Mouse (Mus musculus): ENCODE results near the gene Mrpl51. TPM values are rescaled to one million over a fixed set of nuclear protein-coding genes. Genes with fewer than 3 reads are reported as not detected.
A peak's percentile ranks its signal among the peaks of the same experiment; 100 is the strongest.

Mrpl51 gene
- polyA plus RNA-seq, 1 experiment from 2014 or later: 202 TPM

DNA sequence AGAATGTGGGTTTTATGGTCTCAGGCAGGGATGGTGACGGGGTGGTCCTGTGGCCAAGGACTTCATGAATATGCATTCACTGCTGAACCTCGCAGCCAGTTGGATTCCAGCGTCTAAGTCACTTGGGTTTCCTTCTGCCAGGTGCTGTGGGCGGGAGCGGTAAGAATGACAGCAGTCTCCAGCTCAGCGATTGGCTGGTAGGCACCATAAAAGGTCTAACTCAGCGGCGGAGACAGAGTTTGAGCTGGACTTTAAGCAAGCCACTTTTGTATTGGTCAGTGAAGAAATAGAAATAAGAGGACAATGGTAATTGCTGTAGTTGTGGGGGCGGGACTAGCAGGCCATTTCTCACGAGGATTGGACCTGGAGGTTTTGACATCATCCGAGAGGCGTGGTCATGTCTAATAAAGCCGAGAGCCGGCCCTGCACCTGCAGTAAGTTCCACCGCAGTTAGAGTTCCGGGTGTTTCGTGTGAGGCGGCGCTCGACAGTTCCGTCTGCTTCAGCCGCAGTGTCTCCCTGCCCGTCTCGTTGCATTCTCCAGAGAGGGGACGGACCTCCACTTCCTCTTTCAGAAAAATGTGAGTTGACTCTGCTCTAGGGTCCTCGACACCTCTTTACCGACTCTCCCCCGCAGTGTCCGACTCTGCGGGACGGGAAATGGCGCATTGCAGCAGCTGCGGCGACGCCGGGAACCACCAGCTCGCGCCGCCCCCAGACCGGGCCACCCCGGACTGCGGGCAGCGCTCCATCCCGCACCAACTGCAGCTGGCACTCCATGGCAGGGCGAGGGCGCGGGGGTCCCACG lies 23.8 kb downstream of the Mrpl51 start, which contains the start of gene Vamp1:
Gene Vamp1, plus strand, starts transcription at position 404 of the 807 bp plus-strand sequence.
- no peaks in the 10 kb centered on the region for H3K36me3 ChIP-seq (ENCODE audit: control insufficient read depth, insufficient read depth, low read length)
- peak; percentile 96 for ATAC-seq (ENCODE audit: insufficient number of reproducible peaks, insufficient read depth, low FRiP score, low read depth)
- peak within 1 kb of the TSS; percentile 72; the same call in 1 of the 2 replicates for H3K27ac ChIP-seq (ENCODE audit: low read length)
- H3K9me3 ChIP-seq (ENCODE audit: control insufficient read depth, low read depth, low read length): no peaks in the 10 kb centered on the region
- peak within 1 kb of the TSS; percentile 72 for H3K4me3 ChIP-seq (ENCODE audit: low read depth, low read length)
- under 1% methylated on average over 48 of the region's 48 CpGs for WGBS
- H3K27me3 ChIP-seq (ENCODE audit: control insufficient read depth, insufficient read depth, low read length): no peaks in the 10 kb centered on the region
- H3K4me2 ChIP-seq (replicated peaks; ENCODE audit: low read depth, low read length): peak within 1 kb of the TSS; percentile 96
- peaks cover 3% of the 10 kb centered on the region; the same call in 1 of the 2 replicates for H3K4me1 ChIP-seq (ENCODE audit: control insufficient read depth, insufficient read depth, low read length)
- H3K9ac ChIP-seq (replicated peaks; ENCODE audit: low read depth, low read length): peak within 1 kb of the TSS; percentile 71

- no peak for ATAC-seq (ENCODE audit: insufficient number of reproducible peaks, insufficient read depth, low FRiP score, low read depth)
- H3K27me3 ChIP-seq (ENCODE audit: control insufficient read depth, insufficient read depth, low read length): no peaks in the 10 kb centered on the region
- WGBS: 90% methylated on average over 2 of the region's 2 CpGs
- H3K4me2 ChIP-seq (replicated peaks; ENCODE audit: low read depth, low read length): no peak overlapping the region
- no peaks in the 10 kb centered on the region for H3K36me3 ChIP-seq (ENCODE audit: control insufficient read depth, insufficient read depth, low read length)
- H3K9ac ChIP-seq (replicated peaks; ENCODE audit: low read depth, low read length): no peak overlapping the region
- H3K27ac ChIP-seq (ENCODE audit: low read length): no peak overlapping the region
- no peaks in the 10 kb centered on the region for H3K9me3 ChIP-seq (ENCODE audit: control insufficient read depth, low read depth, low read length)
- H3K4me1 ChIP-seq (ENCODE audit: control insufficient read depth, insufficient read depth, low read length): peaks cover 3% of the 10 kb centered on the region; the same call in 1 of the 2 replicates
- H3K4me3 ChIP-seq (ENCODE audit: low read depth, low read length): no peak overlapping the region
Measured at GRCm38 (mm10) chr6:125216898-125217297, 25.3 kb downstream of the Mrpl51 start.

- ATAC-seq (ENCODE audit: insufficient number of reproducible peaks, insufficient read depth, low FRiP score, low read depth): no peak
- Histone ChIP-seq H3K4me3 (ENCODE audit: low read depth, low read length) (no peak overlapping the region), H3K4me2 (replicated peaks; ENCODE audit: low read depth, low read length) (no peak overlapping the region), H3K27me3 (ENCODE audit: control insufficient read depth, insufficient read depth, low read length) (no peaks in the 10 kb centered on the region), H3K36me3 (ENCODE audit: control insufficient read depth, insufficient read depth, low read length) (no peaks in the 10 kb centered on the region), H3K27ac (ENCODE audit: low read length) (no peak overlapping the region), H3K4me1 (ENCODE audit: control insufficient read depth, insufficient read depth, low read length) (peaks cover 3% of the 10 kb centered on the region; the same call in 1 of the 2 replicates), H3K9ac (replicated peaks; ENCODE audit: low read depth, low read length) (no peak overlapping the region), H3K9me3 (ENCODE audit: control insufficient read depth, low read depth, low read length) (no peaks in the 10 kb centered on the region)
- 85% methylated on average over 11 of the region's 11 CpGs for WGBS
Measured at GRCm38 (mm10) chr6:125217899-125218298, 26.3 kb downstream of the Mrpl51 start.

DNA sequence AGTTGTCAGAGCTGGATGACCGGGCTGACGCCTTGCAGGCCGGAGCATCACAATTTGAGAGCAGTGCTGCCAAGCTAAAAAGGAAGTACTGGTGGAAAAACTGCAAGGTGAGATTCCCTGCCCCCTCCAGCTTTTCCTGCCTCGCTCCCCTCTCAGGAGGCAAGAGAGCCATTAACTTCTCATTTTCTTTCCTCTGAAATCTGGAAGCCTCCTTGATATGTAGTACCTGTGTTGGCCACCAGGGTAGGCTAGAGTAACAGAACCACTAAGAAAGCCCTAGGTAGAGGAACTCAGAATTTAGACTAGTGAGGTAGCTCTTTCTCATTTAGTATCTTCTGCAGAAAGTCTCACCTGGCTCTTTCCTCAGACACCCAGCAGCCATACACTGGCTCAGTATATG lies 27.4 kb downstream of the Mrpl51 start:
- WGBS: 66% methylated on average over 4 of the region's 4 CpGs

DNA sequence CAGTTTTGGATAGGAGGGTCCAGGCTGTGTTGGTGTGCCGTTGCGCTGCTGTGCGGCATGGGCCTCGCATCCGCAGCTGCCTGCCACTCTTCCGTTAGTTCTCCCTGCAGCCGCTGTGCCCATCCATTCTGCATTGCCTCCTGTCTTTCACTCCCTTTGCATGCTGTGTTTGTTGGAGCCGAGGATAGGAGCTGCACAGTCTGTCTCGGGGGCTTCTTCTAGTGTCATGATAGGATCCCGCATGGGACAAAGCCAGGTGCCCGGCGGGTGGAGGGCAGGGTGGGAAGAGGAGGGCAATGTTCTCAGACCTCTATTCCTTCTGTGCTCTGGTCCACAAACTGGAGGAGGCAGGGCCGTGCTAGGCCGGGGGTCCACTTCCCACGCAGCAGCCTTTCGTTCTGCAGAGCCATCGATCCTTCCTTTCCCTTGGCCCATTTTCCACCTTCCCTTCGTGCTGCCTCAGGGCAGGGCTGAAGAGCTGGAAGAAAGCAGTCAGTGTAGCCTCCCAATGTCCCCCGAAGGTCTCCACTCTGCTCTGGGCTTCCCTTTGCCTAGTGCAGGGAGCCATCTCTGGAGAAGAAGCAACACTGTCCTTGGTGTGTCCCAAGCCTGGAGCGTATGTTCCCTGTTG lies 29.6 kb downstream of the Mrpl51 start:
- H3K27ac ChIP-seq (ENCODE audit: low read length): no peak overlapping the region
- ATAC-seq (ENCODE audit: insufficient number of reproducible peaks, insufficient read depth, low FRiP score, low read depth): no peak
- no peaks in the 10 kb centered on the region; the same call in 1 of the 2 replicates for H3K4me1 ChIP-seq (ENCODE audit: control insufficient read depth, insufficient read depth, low read length)
- H3K9ac ChIP-seq (replicated peaks; ENCODE audit: low read depth, low read length): no peak overlapping the region
- H3K9me3 ChIP-seq (ENCODE audit: control insufficient read depth, low read depth, low read length): no peaks in the 10 kb centered on the region
- no peaks in the 10 kb centered on the region; the same call in 1 of the 2 replicates for H3K36me3 ChIP-seq (ENCODE audit: control insufficient read depth, insufficient read depth, low read length)
- no peak overlapping the region for H3K4me2 ChIP-seq (replicated peaks; ENCODE audit: low read depth, low read length)
- no peaks in the 10 kb centered on the region for H3K27me3 ChIP-seq (ENCODE audit: control insufficient read depth, insufficient read depth, low read length)
- WGBS: 92% methylated on average over 20 of the region's 20 CpGs
- no peak overlapping the region for H3K4me3 ChIP-seq (ENCODE audit: low read depth, low read length)

More for the DNA sequence above, 27.4 kb downstream of the Mrpl51 start:
- H3K9ac ChIP-seq (replicated peaks; ENCODE audit: low read depth, low read length): no peak overlapping the region
- no peak overlapping the region for H3K4me2 ChIP-seq (replicated peaks; ENCODE audit: low read depth, low read length)
- no peak overlapping the region for H3K4me3 ChIP-seq (ENCODE audit: low read depth, low read length)
- peaks cover 3% of the 10 kb centered on the region; the same call in 1 of the 2 replicates for H3K4me1 ChIP-seq (ENCODE audit: control insufficient read depth, insufficient read depth, low read length)
- H3K9me3 ChIP-seq (ENCODE audit: control insufficient read depth, low read depth, low read length): no peaks in the 10 kb centered on the region
- no peak overlapping the region for H3K27ac ChIP-seq (ENCODE audit: low read length)
- H3K27me3 ChIP-seq (ENCODE audit: control insufficient read depth, insufficient read depth, low read length): no peaks in the 10 kb centered on the region
- H3K36me3 ChIP-seq (ENCODE audit: control insufficient read depth, insufficient read depth, low read length): no peaks in the 10 kb centered on the region
- ATAC-seq (ENCODE audit: insufficient number of reproducible peaks, insufficient read depth, low FRiP score, low read depth): no peak

DNA sequence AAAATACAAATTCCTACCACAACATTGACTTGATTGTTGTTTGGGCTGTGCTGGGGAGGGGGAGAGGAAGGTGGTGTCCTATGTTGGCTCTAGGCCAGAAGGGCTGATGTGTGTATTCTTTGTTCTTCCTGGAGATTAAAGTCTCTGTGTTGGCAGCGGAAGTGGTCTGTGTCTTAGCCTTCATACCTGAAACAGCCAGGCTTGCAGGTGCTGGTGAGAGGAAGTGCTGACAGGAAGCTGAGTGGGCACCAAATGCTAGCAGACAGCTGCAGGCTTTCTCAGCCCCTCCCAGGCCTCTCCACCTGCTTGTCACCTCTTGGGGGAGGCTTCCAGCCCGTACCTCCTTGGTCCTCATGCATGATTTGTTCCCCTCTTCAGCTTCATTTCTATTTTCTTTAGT lies 30.5 kb downstream of the Mrpl51 start:
- Histone ChIP-seq H3K4me2 (replicated peaks; ENCODE audit: low read depth, low read length) (no peak overlapping the region), H3K27ac (ENCODE audit: low read length) (no peak overlapping the region), H3K9me3 (ENCODE audit: control insufficient read depth, low read depth, low read length) (no peaks in the 10 kb centered on the region), H3K9ac (replicated peaks; ENCODE audit: low read depth, low read length) (no peak overlapping the region), H3K27me3 (ENCODE audit: control insufficient read depth, insufficient read depth, low read length) (no peaks in the 10 kb centered on the region), H3K4me1 (ENCODE audit: control insufficient read depth, insufficient read depth, low read length) (no peaks in the 10 kb centered on the region), H3K36me3 (ENCODE audit: control insufficient read depth, insufficient read depth, low read length) (no peaks in the 10 kb centered on the region; the same call in 1 of the 2 replicates), H3K4me3 (ENCODE audit: low read depth, low read length) (no peak overlapping the region)
- no peak for ATAC-seq (ENCODE audit: insufficient number of reproducible peaks, insufficient read depth, low FRiP score, low read depth)
- WGBS: 41% methylated on average over 2 of the region's 2 CpGs

GRCm38 (mm10) chr6:125222577-125222976 lies 31.0 kb downstream of the Mrpl51 start:
- no peaks in the 10 kb centered on the region for H3K27me3 ChIP-seq (ENCODE audit: control insufficient read depth, insufficient read depth, low read length)
- H3K36me3 ChIP-seq (ENCODE audit: control insufficient read depth, insufficient read depth, low read length): no peaks in the 10 kb centered on the region; the same call in 1 of the 2 replicates
- no peak overlapping the region for H3K9ac ChIP-seq (replicated peaks; ENCODE audit: low read depth, low read length)
- no peak overlapping the region for H3K4me3 ChIP-seq (ENCODE audit: low read depth, low read length)
- H3K4me1 ChIP-seq (ENCODE audit: control insufficient read depth, insufficient read depth, low read length): no peaks in the 10 kb centered on the region
- no peak overlapping the region for H3K4me2 ChIP-seq (replicated peaks; ENCODE audit: low read depth, low read length)
- no peak for ATAC-seq (ENCODE audit: insufficient number of reproducible peaks, insufficient read depth, low FRiP score, low read depth)
- H3K27ac ChIP-seq (ENCODE audit: low read length): no peak overlapping the region
- WGBS: 79% methylated on average over 3 of the region's 3 CpGs
- H3K9me3 ChIP-seq (ENCODE audit: control insufficient read depth, low read depth, low read length): no peaks in the 10 kb centered on the region

GRCm38 (mm10) chr6:125225518-125226115 lies 34.0 kb downstream of the Mrpl51 start:
- Histone ChIP-seq H3K36me3 (ENCODE audit: control insufficient read depth, insufficient read depth, low read length) (no peaks in the 10 kb centered on the region; the same call in 1 of the 2 replicates), H3K4me2 (replicated peaks; ENCODE audit: low read depth, low read length) (no peak overlapping the region), H3K4me1 (ENCODE audit: control insufficient read depth, insufficient read depth, low read length) (no peaks in the 10 kb centered on the region), H3K27ac (ENCODE audit: low read length) (no peak overlapping the region), H3K27me3 (ENCODE audit: control insufficient read depth, insufficient read depth, low read length) (no peaks in the 10 kb centered on the region), H3K9ac (replicated peaks; ENCODE audit: low read depth, low read length) (no peak overlapping the region), H3K9me3 (ENCODE audit: control insufficient read depth, low read depth, low read length) (no peaks in the 10 kb centered on the region), H3K4me3 (ENCODE audit: low read depth, low read length) (no peak overlapping the region)
- WGBS: 81% methylated on average over 5 of the region's 5 CpGs
- no peak for ATAC-seq (ENCODE audit: insufficient number of reproducible peaks, insufficient read depth, low FRiP score, low read depth)
